Mouse (Mus musculus) spleen, adult 2 months (tissue): ENCODE measurements around the gene Vmn2r13.

Experiments used
- CTCF ChIP-seq: fragments of 200-500 bp; IDR thresholded peaks from 2 replicates; pipeline ENCODE4 v1.5.1; 2011; ENCODE audit warnings: mild to moderate bottlenecking, inconsistent platforms; ENCODE audit not compliant: insufficient read depth, insufficient read length, insufficient replicate concordance; ENCODE audit errors: extremely low read depth
- POLR2A ChIP-seq: fragments of 200-500 bp; IDR thresholded peaks from 2 replicates; pipeline ENCODE4 v1.6.1; 2011; ENCODE audit warnings: low read depth, low read length, inconsistent platforms

DNA sequence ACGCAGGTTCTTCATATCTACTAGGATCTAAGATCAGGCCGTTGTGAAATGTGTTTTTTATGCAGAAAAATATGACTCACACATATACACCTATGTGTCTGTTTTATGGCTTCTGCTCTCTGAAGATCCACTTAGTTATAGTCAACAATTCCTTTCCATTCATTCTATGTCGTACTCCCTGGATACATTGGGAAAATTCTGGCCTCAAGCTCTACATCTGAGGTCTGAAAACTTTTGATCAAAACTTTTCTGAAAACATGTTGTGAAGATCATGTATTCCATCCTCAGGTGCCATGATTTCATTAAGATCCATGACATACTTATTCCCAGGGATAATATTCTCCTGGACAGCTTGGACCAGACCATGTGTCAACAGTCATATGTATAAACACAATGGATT is 32.6 kb upstream of the Vmn2r13 start, which contains the start of gene Vmn2r14:
- no peak for TF ChIP-seq CTCF
- no peak for TF ChIP-seq POLR2A
